Mouse (Mus musculus) MEL (cell line): ENCODE results near the gene Afdn. TPM values are rescaled to one million over a fixed set of nuclear protein-coding genes. Genes with fewer than 3 reads are reported as not detected.

ENCODE experiments used
- DNase-seq: peaks from one replicate; pipeline ENCODE4 v3.0.0; 2011; ENCODE audit warnings: low read depth, low spot score
- H3K27ac ChIP-seq: 2 replicates; pipeline ENCODE4 v1.5.1; 2012; ENCODE audit warnings: low read depth, mild to moderate bottlenecking, control low read depth, low read length, moderate library complexity; ENCODE audit not compliant: control insufficient read depth
- H3K27me3 ChIP-seq, 2 experiments: fragments of 150-350 bp in 1 of 2; sonication (generic) in 1 of 2; 2 replicates each; pipeline ENCODE4 v1.6.1; 2012; ENCODE audit warnings: low read length in 2 of 2, mild to moderate bottlenecking in 2 of 2, improper control_type of control experiment in 1 of 2, moderate library complexity in 1 of 2; ENCODE audit not compliant: insufficient read depth in 2 of 2, control insufficient read depth in 1 of 2
- H3K36me3 ChIP-seq, 2 experiments: 2 replicates each; pipeline ENCODE4 v1.6.1; 2012 to 2014; ENCODE audit warnings: low read length in 2 of 2, improper control_type of control experiment in 1 of 2, inconsistent platforms in 1 of 2, mild to moderate bottlenecking in 1 of 2; ENCODE audit not compliant: insufficient read depth in 2 of 2, control insufficient read depth in 1 of 2
- H3K4me1 ChIP-seq, 2 experiments: fragments of 150-350 bp in 1 of 2; sonication (generic) in 1 of 2; 2 replicates each; pipeline ENCODE4 v1.6.1; 2012; ENCODE audit warnings: low read length in 2 of 2, improper control_type of control experiment in 1 of 2, mild to moderate bottlenecking in 1 of 2; ENCODE audit not compliant: insufficient read depth in 2 of 2, control insufficient read depth in 1 of 2
- H3K4me3 ChIP-seq, 2 experiments: fragments of 150-350 bp in 1 of 2; sonication (generic) in 1 of 2; 2 replicates each; pipeline ENCODE4 v1.5.1; 2012; ENCODE audit warnings: low read depth in 2 of 2, low read length in 2 of 2, mild to moderate bottlenecking in 2 of 2, moderate library complexity in 2 of 2, control low read depth in 1 of 2, improper control_type of control experiment in 1 of 2; ENCODE audit not compliant: control insufficient read depth in 1 of 2, insufficient read depth in 1 of 2
- H3K79me2 ChIP-seq: 2 replicates; pipeline ENCODE4 v1.6.1; 2012; ENCODE audit warnings: mild to moderate bottlenecking, low read length, moderate library complexity; ENCODE audit not compliant: control insufficient read depth, poor library complexity, insufficient read depth
- H3K9ac ChIP-seq: 2 replicates; pipeline ENCODE4 v1.6.1; 2012; ENCODE audit warnings: low read depth, mild to moderate bottlenecking, control low read depth, low read length, moderate library complexity; ENCODE audit not compliant: control insufficient read depth, poor library complexity, severe bottlenecking
- H3K9me3 ChIP-seq: fragments of 150-350 bp; sonication (generic); replicated peaks from 2 replicates; pipeline ENCODE4 v1.6.1; 2012; ENCODE audit warnings: mild to moderate bottlenecking, low read length, improper control_type of control experiment, moderate library complexity; ENCODE audit not compliant: insufficient read depth
- CHD1 ChIP-seq: IDR thresholded peaks from 2 replicates; pipeline ENCODE4 v1.6.1; 2012; ENCODE audit warnings: low read depth, mild to moderate bottlenecking, inconsistent platforms, low read length, improper control_type of control experiment
- CHD2 ChIP-seq: IDR thresholded peaks from 2 replicates; pipeline ENCODE4 v1.6.1; 2011; ENCODE audit warnings: low read length, improper control_type of control experiment
- CTCF ChIP-seq, 3 experiments: IDR thresholded peaks in 2 of 3; conservative IDR thresholded peaks in 1 of 3; 2 replicates each; pipeline ENCODE4 v1.5.1; 2011 to 2012; ENCODE audit warnings: low read length in 3 of 3, low read depth in 2 of 3, mild to moderate bottlenecking in 2 of 3, improper control_type of control experiment in 1 of 3, inconsistent platforms in 1 of 3, mixed read lengths in 1 of 3, moderate library complexity in 1 of 3; ENCODE audit not compliant: control insufficient read depth in 1 of 3, insufficient read depth in 1 of 3, poor library complexity in 1 of 3, severe bottlenecking in 1 of 3
- ELF1 ChIP-seq: IDR thresholded peaks from 2 replicates; pipeline ENCODE4 v1.6.1; 2014; ENCODE audit warnings: low read depth, mild to moderate bottlenecking, inconsistent platforms, low read length, improper control_type of control experiment, moderate library complexity
- EP300 ChIP-seq, 2 experiments: IDR thresholded peaks; 2 replicates each; pipeline ENCODE4 v1.6.1; 2011; ENCODE audit warnings: improper control_type of control experiment in 2 of 2, low read length in 2 of 2, low read depth in 1 of 2, mild to moderate bottlenecking in 1 of 2
- ETS1 ChIP-seq: IDR thresholded peaks from 2 replicates; pipeline ENCODE4 v1.6.1; 2012; ENCODE audit warnings: low read depth, mild to moderate bottlenecking, inconsistent platforms, low read length, improper control_type of control experiment, moderate library complexity
- GABPA ChIP-seq: IDR thresholded peaks from 2 replicates; pipeline ENCODE4 v1.6.1; 2012; ENCODE audit warnings: low read depth, mild to moderate bottlenecking, inconsistent platforms, low read length, improper control_type of control experiment, moderate library complexity
- HCFC1 ChIP-seq: IDR thresholded peaks from 2 replicates; pipeline ENCODE4 v1.6.1; 2012; ENCODE audit warnings: low read depth, mild to moderate bottlenecking, inconsistent platforms, low read length, improper control_type of control experiment, moderate library complexity
- KAT2A ChIP-seq: conservative IDR thresholded peaks from 2 replicates; pipeline ENCODE4 v1.6.1; 2012; ENCODE audit warnings: low read depth, low read length, improper control_type of control experiment, inconsistent platforms
- MAFK ChIP-seq: IDR thresholded peaks from 2 replicates; pipeline ENCODE4 v1.6.1; 2011; ENCODE audit warnings: low read depth, mild to moderate bottlenecking, low read length, improper control_type of control experiment, borderline replicate concordance
- MAX ChIP-seq: IDR thresholded peaks from 2 replicates; pipeline ENCODE4 v1.6.1; 2011; ENCODE audit warnings: low read length, improper control_type of control experiment
- MAZ ChIP-seq: IDR thresholded peaks from 2 replicates; pipeline ENCODE4 v1.6.1; 2012; ENCODE audit warnings: low read depth, mild to moderate bottlenecking, inconsistent platforms, low read length, improper control_type of control experiment
- MEF2A ChIP-seq: IDR thresholded peaks from 2 replicates; pipeline ENCODE4 v1.6.1; 2014; ENCODE audit warnings: low read depth, mild to moderate bottlenecking, inconsistent platforms, low read length, improper control_type of control experiment; ENCODE audit not compliant: poor library complexity, insufficient replicate concordance, severe bottlenecking; ENCODE audit errors: extremely low read depth
- MYB ChIP-seq: IDR thresholded peaks from 2 replicates; pipeline ENCODE4 v1.6.1; 2011; ENCODE audit warnings: mild to moderate bottlenecking, low read depth, low read length, improper control_type of control experiment
- NRF1 ChIP-seq: IDR thresholded peaks from 2 replicates; pipeline ENCODE4 v1.6.1; 2014; ENCODE audit warnings: low read depth, mild to moderate bottlenecking, inconsistent platforms, low read length, improper control_type of control experiment, moderate library complexity; ENCODE audit not compliant: poor library complexity, insufficient read depth, severe bottlenecking
- POLR2AphosphoS2 ChIP-seq: IDR thresholded peaks from 2 replicates; pipeline ENCODE4 v1.6.1; 2011; ENCODE audit warnings: low read length, improper control_type of control experiment
- POLR2AphosphoS5 ChIP-seq: IDR thresholded peaks from 2 replicates; pipeline ENCODE4 v1.6.1; 2012; ENCODE audit warnings: low read depth, borderline replicate concordance, mild to moderate bottlenecking, inconsistent platforms, low read length, moderate library complexity, mixed read lengths
- SIN3A ChIP-seq: IDR thresholded peaks from 2 replicates; pipeline ENCODE4 v1.6.1; 2012; ENCODE audit warnings: low read length, improper control_type of control experiment, inconsistent platforms
- TAL1 ChIP-seq: IDR thresholded peaks from 2 replicates; pipeline ENCODE4 v1.6.1; 2012; ENCODE audit warnings: mild to moderate bottlenecking, inconsistent platforms, low read length, moderate library complexity, mixed read lengths
- TCF12 ChIP-seq: IDR thresholded peaks from 2 replicates; pipeline ENCODE4 v1.6.1; 2014; ENCODE audit warnings: low read depth, mild to moderate bottlenecking, inconsistent platforms, low read length, improper control_type of control experiment, moderate library complexity
- USF1 ChIP-seq: IDR thresholded peaks from 2 replicates; pipeline ENCODE4 v1.6.1; 2014; ENCODE audit warnings: low read depth, mild to moderate bottlenecking, inconsistent platforms, low read length, improper control_type of control experiment, moderate library complexity
- ZNF384 ChIP-seq: IDR thresholded peaks from 2 replicates; pipeline ENCODE4 v1.6.1; 2012; ENCODE audit warnings: low read depth, mild to moderate bottlenecking, inconsistent platforms, low read length, improper control_type of control experiment
- polyA plus RNA-seq, 2 experiments: library from polyadenylated mRNA; stranded (reverse) in 1 of 2; unstranded in 1 of 2; fragments of >175 nt in 1 of 2; fragments of >200 nt in 1 of 2; gene quantifications; 2 replicates each; pipeline versions ENCODE4 v1.2.1 to v1.2.4; 2012; ENCODE audit warnings: low replicate concordance in 2 of 2, low read depth in 1 of 2; ENCODE audit not compliant: insufficient read length in 2 of 2, insufficient read depth in 1 of 2, missing spikeins in 1 of 2
- total RNA-seq: library from RNA; depleted of rRNA; stranded (reverse); fragments of 300-350 nt; gene quantifications from 2 replicates; pipeline ENCODE4 v1.2.3, GENCODE M21; 2012

The Afdn gene
- total and polyA plus RNA-seq, 3 experiments = 0.39 TPM; not detected in 1

DNA sequence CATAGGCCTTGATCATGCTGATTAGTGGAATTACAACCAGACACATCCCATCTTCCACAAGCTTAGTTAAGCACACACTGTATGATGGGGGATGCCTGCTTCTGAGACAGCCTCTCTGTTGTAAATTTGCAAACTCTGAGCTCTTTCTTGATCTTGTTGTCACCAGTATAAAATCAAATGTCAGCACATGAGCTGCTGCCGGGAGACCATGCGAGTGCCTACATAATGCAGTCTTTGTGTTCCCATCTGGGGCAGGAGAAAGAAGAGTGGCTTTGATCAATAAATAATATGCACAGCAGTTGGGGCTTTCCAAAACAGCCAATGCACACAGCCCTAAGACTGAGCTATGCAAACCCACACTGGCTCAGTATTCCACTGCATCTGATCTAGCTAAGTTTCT lies 37.9 kb upstream of the Afdn start:
- no peaks in the 10 kb centered on the region for H3K27me3 ChIP-seq
- no peaks in the 10 kb centered on the region for H3K36me3 ChIP-seq
- no peaks in the 10 kb centered on the region for H3K79me2 ChIP-seq
- H3K9me3 ChIP-seq = no peaks in the 10 kb centered on the region
- H3K9ac ChIP-seq = no peak overlapping the region
- TF ChIP-seq MYB (no peak), ELF1 (no peak), CTCF (IDR thresholded peaks at IDR 0.05 in 2 of 3, conservative IDR thresholded peaks at IDR 0.05 in 1 of 3; ENCODE audit: control insufficient read depth in 1 of 3, insufficient read depth in 1 of 3, low read depth in 2 of 3, low read length in 3 of 3, poor library complexity in 1 of 3, severe bottlenecking in 1 of 3) (no peak), KAT2A (no peak), MAFK (no peak), ZNF384 (no peak), MAX (no peak), GABPA (no peak), TCF12 (no peak), HCFC1 (no peak), CHD1 (no peak), USF1 (no peak), POLR2AphosphoS2 (no peak), SIN3A (no peak), EP300 (IDR thresholded peaks at IDR 0.05; ENCODE audit: low read depth in 1 of 2, low read length in 2 of 2) (no peak), TAL1 (no peak), ETS1 (no peak)
- DNase-seq = no peak
- no peak overlapping the region for H3K27ac ChIP-seq
- no peak overlapping the region for H3K4me3 ChIP-seq
- no peaks in the 10 kb centered on the region for H3K4me1 ChIP-seq

DNA sequence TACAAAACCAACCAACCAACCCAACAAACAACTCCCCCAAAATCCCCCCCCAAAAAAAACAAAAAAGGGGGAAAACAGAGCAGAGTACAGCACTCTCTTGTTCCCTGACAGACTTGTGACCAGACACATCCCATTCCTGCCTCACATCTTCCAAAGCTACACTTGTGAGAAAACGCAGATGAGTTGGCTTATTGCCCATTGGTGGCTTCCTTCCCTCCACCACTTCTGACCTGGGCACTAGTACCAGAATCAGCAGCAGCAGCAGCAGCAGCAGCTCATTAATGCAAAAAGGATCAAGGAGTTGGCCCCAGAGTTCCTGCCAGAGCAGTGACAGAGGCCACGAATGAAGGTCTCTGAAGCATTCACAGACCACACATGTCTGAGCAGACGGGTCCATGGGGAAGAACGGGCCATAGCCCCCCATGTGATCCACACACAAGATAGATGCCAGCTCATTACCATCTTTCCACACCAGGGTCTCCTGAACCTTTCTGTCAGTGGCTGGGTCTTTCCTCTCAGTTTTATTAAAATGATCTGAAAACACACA lies 35.3 kb upstream of the Afdn start:
- H3K27ac ChIP-seq = no peak overlapping the region
- H3K27me3 ChIP-seq = no peaks in the 10 kb centered on the region
- no peaks in the 10 kb centered on the region for H3K4me1 ChIP-seq
- no peak overlapping the region for H3K4me3 ChIP-seq
- H3K9ac ChIP-seq = no peak overlapping the region
- H3K79me2 ChIP-seq = no peaks in the 10 kb centered on the region
- no peaks in the 10 kb centered on the region for H3K9me3 ChIP-seq
- no peak for DNase-seq
- no peaks in the 10 kb centered on the region for H3K36me3 ChIP-seq
- no peak for TF ChIP-seq MAZ
- TF ChIP-seq GABPA = no peak
- no peak for TF ChIP-seq CHD2
- TF ChIP-seq MEF2A = no peak
- no peak for TF ChIP-seq POLR2AphosphoS5
- no peak for TF ChIP-seq NRF1
